Mouse (Mus musculus) cerebellum, postnatal 10 days (tissue): ENCODE results near the gene Zmynd15.
"Not testable (repeated sequence)": the region's sequence is repeated elsewhere in the genome, so short reads cannot be mapped to it uniquely, and the experiment has no call there.

ENCODE experiments used
- DNase-seq, 2 experiments: peaks; one replicate each; pipeline ENCODE4 v3.0.0; 2021; ENCODE audit warnings: mixed read lengths in 2 of 2

Zmynd15 gene

GRCm38 (mm10) chr11:70458688-70459600, at the start of gene Zmynd15:
Zmynd15 (plus strand) TSS chr11:70459433.
- DNase-seq, result peak; percentile 25 to 35

GRCm38 (mm10) chr11:70409594-70410296, 49.5 kb upstream of the Zmynd15 start, which contains the start of gene Pelp1:
Pelp1 (minus strand) TSS chr11:70410031.
- DNase-seq, result peak; percentile 95 to 98

- no peak for DNase-seq
Measured at GRCm38 (mm10) chr11:70410297-70410643, 49.0 kb upstream of the Zmynd15 start.

GRCm38 (mm10) chr11:70412591-70412990, 46.6 kb upstream of the Zmynd15 start:
- no peak for DNase-seq

GRCm38 (mm10) chr11:70413961-70414360, 45.3 kb upstream of the Zmynd15 start:
- peak; percentile 89 to 93 for DNase-seq

- no peak for DNase-seq
Measured at GRCm38 (mm10) chr11:70418199-70418598, 41.0 kb upstream of the Zmynd15 start.

GRCm38 (mm10) chr11:70419486-70419885, 39.7 kb upstream of the Zmynd15 start:
- DNase-seq, result no peak

GRCm38 (mm10) chr11:70426598-70426997, 32.6 kb upstream of the Zmynd15 start:
- not testable (repeated sequence) for DNase-seq

GRCm38 (mm10) chr11:70431574-70431973, 27.7 kb upstream of the Zmynd15 start:
- peak in 1 of 2 experiments; percentile 45 for DNase-seq

- DNase-seq, result peak; percentile 99 to 100
Measured at GRCm38 (mm10) chr11:70432048-70432894, 27.0 kb upstream of the Zmynd15 start, which contains the start of gene Arrb2. Arrb2 (plus strand) TSS chr11:70432635.

GRCm38 (mm10) chr11:70432895-70433568, 26.2 kb upstream of the Zmynd15 start:
- DNase-seq, result peak; percentile 73 to 79

- no peak for DNase-seq
Measured at GRCm38 (mm10) chr11:70433569-70433943, 25.7 kb upstream of the Zmynd15 start.

- DNase-seq, result peak in 1 of 2 experiments; percentile 30
Measured at GRCm38 (mm10) chr11:70433951-70434350, 25.3 kb upstream of the Zmynd15 start.

- DNase-seq, result no peak
Measured at GRCm38 (mm10) chr11:70435476-70435875, 23.8 kb upstream of the Zmynd15 start.

- no peak for DNase-seq
Measured at GRCm38 (mm10) chr11:70437426-70437825, 21.8 kb upstream of the Zmynd15 start.

- DNase-seq, result no peak
Measured at GRCm38 (mm10) chr11:70438728-70439374, 20.4 kb upstream of the Zmynd15 start.

GRCm38 (mm10) chr11:70440637-70441036, 18.6 kb upstream of the Zmynd15 start:
- DNase-seq, result no peak

- DNase-seq, result no peak
Measured at GRCm38 (mm10) chr11:70441882-70442281, 17.4 kb upstream of the Zmynd15 start.

- DNase-seq, result no peak
Measured at GRCm38 (mm10) chr11:70443964-70444363, 15.3 kb upstream of the Zmynd15 start.

- no peak for DNase-seq
Measured at GRCm38 (mm10) chr11:70444667-70445066, 14.6 kb upstream of the Zmynd15 start.

- no peak for DNase-seq
Measured at GRCm38 (mm10) chr11:70446756-70447155, 12.5 kb upstream of the Zmynd15 start.

GRCm38 (mm10) chr11:70447373-70447772, 11.9 kb upstream of the Zmynd15 start:
- no peak for DNase-seq
